Mouse (Mus musculus) right cerebral cortex, adult 18-20 months (tissue): Measurements from ENCODE around the gene Fgf8.

ENCODE experiments used
- DNase-seq: peaks from one replicate; pipeline ENCODE4 v3.0.0; 2022; ENCODE audit warnings: mixed read lengths

Gene Fgf8

GRCm38 (mm10) chr19:45722188-45722587 lies 20.5 kb downstream of the Fgf8 start:
- DNase-seq, result no peak

- DNase-seq, result no peak
Observed at GRCm38 (mm10) chr19:45718286-45718685, 24.4 kb downstream of the Fgf8 start.

GRCm38 (mm10) chr19:45717493-45718220 lies 25.1 kb downstream of the Fgf8 start:
- peak; percentile 33 for DNase-seq

GRCm38 (mm10) chr19:45708704-45709103 lies 34.0 kb downstream of the Fgf8 start:
- no peak for DNase-seq

- DNase-seq, result no peak
Observed at GRCm38 (mm10) chr19:45696281-45696600, 46.5 kb downstream of the Fgf8 start.

- DNase-seq, result no peak
Observed at GRCm38 (mm10) chr19:45695496-45696280, 47.0 kb downstream of the Fgf8 start.

GRCm38 (mm10) chr19:45694056-45694455 lies 48.7 kb downstream of the Fgf8 start:
- no peak for DNase-seq

GRCm38 (mm10) chr19:45692211-45692610 lies 50.5 kb downstream of the Fgf8 start:
- DNase-seq, result peak; percentile 65

- DNase-seq, result no peak
Observed at GRCm38 (mm10) chr19:45691001-45691535, 51.6 kb downstream of the Fgf8 start.

GRCm38 (mm10) chr19:45687001-45687400 lies 55.7 kb downstream of the Fgf8 start:
- no peak for DNase-seq
